Mouse (Mus musculus) neural tube, embryonic 12.5 days (tissue): ENCODE data around the gene Mrpl40. TPM values are rescaled to one million over a fixed set of nuclear protein-coding genes. Genes with fewer than 3 reads are reported as not detected.

Experiments
- ATAC-seq: fragments of 200-750 bp; cut with Nextera tagmentation; 2 replicates; pipeline ENCODE4 v1.8.0; 2017; ENCODE audit warnings: low read depth, mild to moderate bottlenecking, moderate TSS enrichment, moderate library complexity; ENCODE audit not compliant: low FRiP score
- H3K27ac ChIP-seq: fragments of 300-500 bp; sonication (generic); 2 replicates; pipeline ENCODE4 v1.5.1; 2016
- H3K27me3 ChIP-seq: fragments of 300-500 bp; sonication (generic); replicated peaks from 2 replicates; pipeline ENCODE4 v1.6.1; 2016; ENCODE audit warnings: mild to moderate bottlenecking
- H3K36me3 ChIP-seq: fragments of 300-500 bp; sonication (generic); 2 replicates; pipeline ENCODE4 v1.6.1; 2016; ENCODE audit warnings: mild to moderate bottlenecking
- H3K4me1 ChIP-seq: fragments of 300-500 bp; sonication (generic); 2 replicates; pipeline ENCODE4 v1.6.1; 2016
- H3K4me2 ChIP-seq: fragments of 300-500 bp; sonication (generic); replicated peaks from 2 replicates; pipeline ENCODE4 v1.6.1; 2016; ENCODE audit warnings: mild to moderate bottlenecking
- H3K4me3 ChIP-seq: fragments of 300-500 bp; sonication (generic); 2 replicates; pipeline ENCODE4 v1.5.1; 2016
- H3K9ac ChIP-seq: fragments of 300-500 bp; sonication (generic); 2 replicates; pipeline ENCODE4 v1.6.1; 2016; ENCODE audit warnings: mild to moderate bottlenecking
- H3K9me3 ChIP-seq: fragments of 300-500 bp; sonication (generic); 2 replicates; pipeline ENCODE4 v1.6.1; 2016; ENCODE audit warnings: mild to moderate bottlenecking
- WGBS: fragments of 180-500 bp; shearing (Covaris S2); methylation state at CpG from one replicate; pipeline ENCODE4 v1.1.7; 2016; 5-methylcytosine and 5-hydroxymethylcytosine counted together
- polyA plus RNA-seq: library from polyadenylated mRNA; unstranded; fragments of >200 nt; fragmentation: Nextera tagmentation; extraction: Ambion mirVana; gene quantifications from 2 replicates; pipeline ENCODE4 v1.2.1, GENCODE M21; 2016

The Mrpl40 gene
- polyA plus RNA-seq = 85.8 and 90.4 TPM in 2 replicates

GRCm38 (mm10) chr16:18876442-18877308, at the start of gene Mrpl40, which contains the start of gene Hira:
TSS of gene Mrpl40 (minus strand) at chr16:18876862.
TSS of gene Hira (plus strand) at chr16:18877037.
- peak; percentile 90 for ATAC-seq
- Histone ChIP-seq H3K4me2 (peak within 1 kb of the TSS; percentile 80), H3K27ac (peak within 1 kb of the TSS; percentile 82), H3K4me3 (peak within 1 kb of the TSS; percentile 92), H3K27me3 (no peaks in the 10 kb centered on the region), H3K36me3 (peaks cover 33% of the 10 kb centered on the region), H3K4me1 (peaks cover 20% of the 10 kb centered on the region; the same call in 1 of the 2 replicates), H3K9me3 (no peaks in the 10 kb centered on the region), H3K9ac (peak within 1 kb of the TSS; percentile 90)
- under 1% methylated on average over 93 of the region's 93 CpGs for WGBS

GRCm38 (mm10) chr16:18921771-18922170, 45.1 kb upstream of the Mrpl40 start:
- Histone ChIP-seq H3K36me3 (peaks cover 89% of the 10 kb centered on the region), H3K9ac (no peak overlapping the region), H3K27me3 (no peaks in the 10 kb centered on the region), H3K27ac (no peak overlapping the region), H3K4me1 (no peaks in the 10 kb centered on the region), H3K4me2 (no peak overlapping the region), H3K9me3 (no peaks in the 10 kb centered on the region), H3K4me3 (no peak overlapping the region)
- ATAC-seq = no peak
- WGBS = 94% methylated on average over 2 of the region's 2 CpGs

GRCm38 (mm10) chr16:18916064-18916463, 39.4 kb upstream of the Mrpl40 start:
- no peaks in the 10 kb centered on the region for H3K27me3 ChIP-seq
- no peak for ATAC-seq
- H3K27ac ChIP-seq = no peak overlapping the region
- H3K9ac ChIP-seq = no peak overlapping the region
- H3K36me3 ChIP-seq = peaks cover 75% of the 10 kb centered on the region
- no peaks in the 10 kb centered on the region for H3K4me1 ChIP-seq
- no peak overlapping the region for H3K4me2 ChIP-seq
- no peak overlapping the region for H3K4me3 ChIP-seq
- no peaks in the 10 kb centered on the region for H3K9me3 ChIP-seq
- WGBS = 98% methylated on average over 4 of the region's 4 CpGs

GRCm38 (mm10) chr16:18905648-18906047, 29.0 kb upstream of the Mrpl40 start:
- Histone ChIP-seq H3K4me2 (no peak overlapping the region), H3K36me3 (peaks cover 60% of the 10 kb centered on the region), H3K4me1 (no peaks in the 10 kb centered on the region), H3K27ac (no peak overlapping the region), H3K27me3 (no peaks in the 10 kb centered on the region), H3K9ac (no peak overlapping the region), H3K9me3 (no peaks in the 10 kb centered on the region), H3K4me3 (no peak overlapping the region)
- 100% methylated on average over 1 of the region's 1 CpGs for WGBS
- no peak for ATAC-seq

GRCm38 (mm10) chr16:18896429-18896828, 19.8 kb upstream of the Mrpl40 start:
- no peak for ATAC-seq
- 81% methylated on average over 10 of the region's 10 CpGs for WGBS

GRCm38 (mm10) chr16:18895249-18895648, 18.6 kb upstream of the Mrpl40 start:
- Histone ChIP-seq H3K9me3 (no peaks in the 10 kb centered on the region), H3K4me3 (no peak overlapping the region), H3K4me1 (no peaks in the 10 kb centered on the region), H3K36me3 (peaks cover 34% of the 10 kb centered on the region), H3K27ac (no peak overlapping the region), H3K4me2 (no peak overlapping the region), H3K27me3 (no peaks in the 10 kb centered on the region), H3K9ac (no peak overlapping the region)
- 89% methylated on average over 3 of the region's 3 CpGs for WGBS
- ATAC-seq = no peak

More at GRCm38 (mm10) chr16:18896429-18896828, 19.8 kb upstream of the Mrpl40 start:
- H3K27ac ChIP-seq = no peak overlapping the region
- no peak overlapping the region for H3K4me2 ChIP-seq
- peaks cover 42% of the 10 kb centered on the region for H3K36me3 ChIP-seq
- H3K27me3 ChIP-seq = no peaks in the 10 kb centered on the region
- no peaks in the 10 kb centered on the region for H3K4me1 ChIP-seq
- no peak overlapping the region for H3K9ac ChIP-seq
- H3K9me3 ChIP-seq = no peaks in the 10 kb centered on the region
- no peak overlapping the region for H3K4me3 ChIP-seq

- no peak overlapping the region for H3K4me3 ChIP-seq
- no peak overlapping the region for H3K4me2 ChIP-seq
- no peaks in the 10 kb centered on the region for H3K27me3 ChIP-seq
- no peak overlapping the region for H3K27ac ChIP-seq
- H3K4me1 ChIP-seq = no peaks in the 10 kb centered on the region
- H3K9me3 ChIP-seq = no peaks in the 10 kb centered on the region
- ATAC-seq = no peak
- no peak overlapping the region for H3K9ac ChIP-seq
- WGBS = 79% methylated on average over 4 of the region's 4 CpGs
- H3K36me3 ChIP-seq = peaks cover 24% of the 10 kb centered on the region
These were observed 17.2 kb upstream of the Mrpl40 start for GRCm38 (mm10) chr16:18893840-18894372.

GRCm38 (mm10) chr16:18884044-18884443, 7.4 kb upstream of the Mrpl40 start:
- ATAC-seq = no peak
- Histone ChIP-seq H3K9ac (no peak overlapping the region), H3K27ac (no peak overlapping the region), H3K4me3 (no peak overlapping the region), H3K4me2 (no peak overlapping the region), H3K4me1 (peaks cover 13% of the 10 kb centered on the region; the same call in 1 of the 2 replicates), H3K9me3 (no peaks in the 10 kb centered on the region), H3K36me3 (peaks cover 17% of the 10 kb centered on the region), H3K27me3 (no peaks in the 10 kb centered on the region)

- ATAC-seq = no peak
- H3K36me3 ChIP-seq = peaks cover 20% of the 10 kb centered on the region; the same call in 1 of the 2 replicates
- H3K9ac ChIP-seq = peak overlapping the region; percentile 90
These were observed 1.5 kb upstream of the Mrpl40 start for GRCm38 (mm10) chr16:18878091-18878720.

GRCm38 (mm10) chr16:18877386-18878090, 876 bp upstream of the Mrpl40 start:
- H3K4me1 ChIP-seq = peaks cover 20% of the 10 kb centered on the region; the same call in 1 of the 2 replicates
- H3K27ac ChIP-seq = peak overlapping the region; percentile 82
- peak; percentile 57 for ATAC-seq
- H3K4me2 ChIP-seq = peak overlapping the region; percentile 80
- H3K9ac ChIP-seq = peak overlapping the region; percentile 90
- under 1% methylated on average over 43 of the region's 43 CpGs for WGBS
- peaks cover 24% of the 10 kb centered on the region for H3K36me3 ChIP-seq
- no peaks in the 10 kb centered on the region for H3K9me3 ChIP-seq
- no peaks in the 10 kb centered on the region for H3K27me3 ChIP-seq
- H3K4me3 ChIP-seq = peak overlapping the region; percentile 92

More at GRCm38 (mm10) chr16:18878091-18878720, 1.5 kb upstream of the Mrpl40 start:
- WGBS = 35% methylated on average over 20 of the region's 20 CpGs
- Histone ChIP-seq H3K9me3 (no peaks in the 10 kb centered on the region), H3K4me3 (peak overlapping the region; percentile 92), H3K27me3 (no peaks in the 10 kb centered on the region), H3K4me2 (peak overlapping the region; percentile 80), H3K4me1 (peaks cover 20% of the 10 kb centered on the region; the same call in 1 of the 2 replicates), H3K27ac (peak overlapping the region; percentile 82; the same call in 1 of the 2 replicates)

GRCm38 (mm10) chr16:18876091-18876441, 596 bp downstream of the Mrpl40 start:
- peak overlapping the region; percentile 80 for H3K4me2 ChIP-seq
- H3K27me3 ChIP-seq = no peaks in the 10 kb centered on the region
- peak overlapping the region; percentile 92 for H3K4me3 ChIP-seq
- ATAC-seq = no peak; the same call in 1 of the 2 replicates
- no peaks in the 10 kb centered on the region for H3K9me3 ChIP-seq
- peaks cover 34% of the 10 kb centered on the region for H3K36me3 ChIP-seq
- WGBS = under 1% methylated on average over 17 of the region's 17 CpGs
- peak overlapping the region; percentile 82 for H3K27ac ChIP-seq
- H3K4me1 ChIP-seq = peaks cover 20% of the 10 kb centered on the region; the same call in 1 of the 2 replicates
- peak overlapping the region; percentile 90 for H3K9ac ChIP-seq
